Mouse (Mus musculus): ENCODE data around the gene Psmc6.

Gene Psmc6

GRCm38 (mm10) chr14:45350931-45351859 is 21.6 kb downstream of the Psmc6 start, which contains the start of gene Styx:
Gene Styx (plus strand): TSS chr14:45351093.
- DNase-seq (ENCODE audit: low spot score), result peak; percentile 86

GRCm38 (mm10) chr14:45364211-45365195 is 34.9 kb downstream of the Psmc6 start:
- no peak for DNase-seq (ENCODE audit: low spot score)

GRCm38 (mm10) chr14:45365196-45365587 is 35.6 kb downstream of the Psmc6 start:
- no peak for DNase-seq (ENCODE audit: low spot score)

GRCm38 (mm10) chr14:45378771-45379170 is 49.2 kb downstream of the Psmc6 start:
- no peak for DNase-seq (ENCODE audit: low spot score)

- DNase-seq (ENCODE audit: low spot score), result no peak
These were observed 51.2 kb downstream of the Psmc6 start for GRCm38 (mm10) chr14:45380756-45381155.

GRCm38 (mm10) chr14:45382912-45383311 is 53.3 kb downstream of the Psmc6 start:
- no peak for DNase-seq (ENCODE audit: low spot score)

GRCm38 (mm10) chr14:45385596-45385995 is 56.0 kb downstream of the Psmc6 start:
- DNase-seq (ENCODE audit: low spot score), result no peak

- no peak for DNase-seq (ENCODE audit: low spot score)
These were observed 57.9 kb downstream of the Psmc6 start for GRCm38 (mm10) chr14:45387480-45387879.

- peak; percentile 81 for DNase-seq (ENCODE audit: low spot score)
These were observed 59.0 kb downstream of the Psmc6 start for GRCm38 (mm10) chr14:45388345-45389181.

- no peak for DNase-seq (ENCODE audit: low spot score)
These were observed 59.6 kb downstream of the Psmc6 start for GRCm38 (mm10) chr14:45389194-45389593.

All from left cerebral cortex, adult 11 months (tissue).